Mouse (Mus musculus): ENCODE results near the gene Rab11fip4. TPM values are rescaled to one million over a fixed set of nuclear protein-coding genes. Genes with fewer than 3 reads are reported as not detected.
A peak's percentile ranks its signal among the peaks of the same experiment; 100 is the strongest.

Gene Rab11fip4
- polyA plus RNA-seq, 1 experiment from 2014 or later: 2.2 TPM

MicroRNAs within 50 kb of the gene (microRNA counts, 519-probe panel; counts per million panel counts)
- not detected for microRNA mmu-miR-193
- microRNA mmu-miR-365: 5,934 counts per million, percentile 63 among the panel's probes with 10 or more counts

Small RNA genes within 50 kb of the gene (microRNA-seq; reads per million reads assigned to microRNA genes)
- gene Mir193a (ENCODE audit: borderline number of aligned reads) (12.3 reads per million, percentile 24 among the genes with 10 or more reads in this experiment), gene Mir365-2 (ENCODE audit: borderline number of aligned reads) (3.5 reads per million, percentile 4 among the genes with 10 or more reads in this experiment)

Other genes starting within 250 kb of the Rab11fip4 start
- 0.12 and 0.42 TPM in 2 replicates for gene Omg, start 87.1 kb upstream of the Rab11fip4 start, polyA plus RNA-seq (2014; fragmentation: Nextera tagmentation; extraction: Ambion mirVana)
- gene Evi2b, start 67.5 kb upstream of the Rab11fip4 start, polyA plus RNA-seq (2014; fragmentation: Nextera tagmentation; extraction: Ambion mirVana): 12.7 and 14.4 TPM in 2 replicates
- gene Evi2, start 60.6 kb upstream of the Rab11fip4 start, polyA plus RNA-seq (2014; fragmentation: Nextera tagmentation; extraction: Ambion mirVana): 1.2 and 1.7 TPM in 2 replicates
- gene Evi2a, start 60.6 kb upstream of the Rab11fip4 start, polyA plus RNA-seq (2014; fragmentation: Nextera tagmentation; extraction: Ambion mirVana): 5.7 and 5.9 TPM in 2 replicates

Data from liver, embryonic 11.5 days (tissue).